Mouse (Mus musculus) inflammation-experienced regulatory T-cells (primary cell): ENCODE data around the gene Gm8281. TPM values are rescaled to one million over a fixed set of nuclear protein-coding genes. Genes with fewer than 3 reads are reported as not detected.

ENCODE experiments used
- polyA plus RNA-seq, 2 experiments: library from polyadenylated mRNA; unstranded; fragments of 100-300 nt; shearing (Covaris generic); gene quantifications; one replicate each; pipeline ENCODE4 v1.2.1; 2017

Gm8281 gene
- 10 to 100 TPM in 1 of 2 experiments, 1 to 10 TPM in 1; 4.1 to 13.0 TPM for polyA plus RNA-seq

DNA sequence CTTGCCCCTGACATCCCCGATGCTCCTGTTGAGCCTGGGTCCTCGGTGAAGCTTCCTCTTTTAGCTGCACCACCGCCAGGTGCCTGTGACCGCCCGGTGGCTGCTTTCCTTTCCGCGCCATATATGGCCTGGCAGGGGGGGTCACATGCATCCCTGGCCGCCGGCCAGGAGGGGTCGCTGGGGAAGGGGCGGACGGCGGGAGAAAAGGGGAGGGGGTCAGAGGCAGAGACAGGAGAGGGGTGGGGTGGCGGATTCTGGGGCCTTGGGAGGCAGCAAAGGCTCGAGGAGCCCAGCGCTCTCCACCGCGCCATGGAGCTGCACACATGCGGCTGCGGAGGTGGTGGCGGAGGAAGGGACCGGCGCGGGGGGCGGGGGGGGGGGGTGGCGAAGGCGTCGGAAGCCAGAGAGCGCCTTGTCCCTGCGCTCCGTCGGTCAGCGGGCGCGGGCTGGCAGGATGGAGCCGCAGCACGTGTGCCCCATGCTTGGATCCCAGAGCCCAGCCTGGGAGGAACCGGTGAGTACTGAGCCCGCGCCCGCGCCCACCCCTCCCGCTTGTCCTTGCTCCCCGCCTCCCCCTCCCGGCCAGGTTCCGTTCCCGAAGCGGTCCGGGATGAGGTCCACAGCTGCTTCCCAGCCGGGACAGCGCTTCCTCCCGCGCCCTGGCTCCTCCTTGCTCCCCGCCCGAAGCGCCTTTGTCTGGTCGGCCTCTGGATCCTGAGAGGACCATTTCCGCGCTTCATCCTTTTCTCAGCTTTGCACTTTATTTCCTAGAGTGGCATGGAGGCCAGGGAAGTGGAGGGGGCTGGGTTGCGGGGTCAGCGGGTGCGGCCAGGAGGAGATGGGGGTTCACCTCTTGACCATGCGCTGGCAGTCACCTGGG is at the start of gene Gm8281:
Gene Gm8281 (plus strand): TSS at position 430 of the 880 bp plus-strand sequence.

DNA sequence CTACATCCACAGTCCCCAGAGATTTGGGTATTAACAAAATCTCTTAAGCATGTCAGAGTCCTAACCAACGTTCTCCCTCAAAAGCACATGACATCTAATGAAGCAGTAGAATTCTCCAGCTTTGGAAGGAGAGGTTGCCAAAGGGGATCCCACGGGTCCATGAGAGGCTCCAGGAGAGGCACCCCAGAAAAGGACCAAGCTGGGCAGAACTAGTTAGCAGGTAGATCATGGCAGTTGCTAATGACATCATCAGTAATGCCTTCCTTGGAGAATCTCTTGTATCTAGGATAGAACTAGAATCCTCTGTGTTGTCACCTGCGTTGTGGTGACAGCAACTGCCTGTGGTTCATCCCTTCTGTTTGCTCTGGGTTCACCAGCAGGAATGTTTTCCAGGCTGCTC is 20.5 kb upstream of the Gm8281 start, which contains the start of gene 4930555G01Rik:
Gene 4930555G01Rik (plus strand): TSS at position 301 of the 400 bp plus-strand sequence.

DNA sequence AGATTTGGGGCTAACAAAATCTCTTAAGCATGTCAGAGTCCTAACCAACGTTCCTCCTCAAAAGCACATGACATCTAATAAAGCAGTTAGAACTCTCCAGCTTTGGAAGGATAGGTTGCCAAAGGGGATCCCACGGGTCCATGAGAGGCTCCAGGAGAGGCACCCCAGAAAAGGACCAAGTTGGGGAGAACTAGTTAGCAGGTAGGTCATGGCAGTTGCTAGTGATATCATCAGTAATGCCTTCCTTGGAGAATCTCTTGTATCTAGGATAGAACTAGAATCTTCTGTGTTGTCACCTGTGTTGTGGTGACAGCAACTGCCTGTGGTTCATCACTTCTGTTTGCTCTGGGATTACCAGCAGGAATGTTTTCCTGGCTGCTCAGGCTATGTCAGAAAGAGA is 60.4 kb downstream of the Gm8281 start, which contains the start of gene Gm8279:
Gene Gm8279 (plus strand): TSS at position 301 of the 400 bp plus-strand sequence.

Other genes with a start within 250 kb of the Gm8281 start
- gene Gm3269, start 232.9 kb upstream of the Gm8281 start, polyA plus RNA-seq = not detected
- gene Gm3264, start 215.5 kb upstream of the Gm8281 start, polyA plus RNA-seq = 1 to 10 TPM in 1 of 2 experiments, not detected in 1; 4.2 TPM
- gene Gm3278, start 178.6 kb upstream of the Gm8281 start, polyA plus RNA-seq = under 1 TPM in 1 of 2 experiments, not detected in 1; 0.24 TPM
- gene Gm8297, start 87.1 kb upstream of the Gm8281 start, polyA plus RNA-seq = under 1 TPM; 0.44 to 0.46 TPM
- gene Gm3298, start 55.1 kb upstream of the Gm8281 start, polyA plus RNA-seq = not detected
- gene 4930555G01Rik, start 20.4 kb upstream of the Gm8281 start, polyA plus RNA-seq = 1 to 10 TPM in 1 of 2 experiments, not detected in 1; 1.2 TPM
- under 1 TPM in 1 of 2 experiments, not detected in 1; 0.14 TPM for gene Gm8279, start 60.5 kb downstream of the Gm8281 start, polyA plus RNA-seq
- under 1 TPM in 1 of 2 experiments, not detected in 1; 0.62 TPM for gene Gm3317, start 93.5 kb downstream of the Gm8281 start, polyA plus RNA-seq
- not detected for gene Gm8271, start 114.8 kb downstream of the Gm8281 start, polyA plus RNA-seq
- gene Gm3526, start 189.5 kb downstream of the Gm8281 start, polyA plus RNA-seq = not detected